Mouse (Mus musculus) CD4-positive, CD25-positive, alpha-beta regulatory T cell, adult 2 months (primary cell): ENCODE results near the gene Vsx2.
A peak's percentile ranks its signal among the peaks of the same experiment; 100 is the strongest.

Experiments
- DNase-seq: peaks from one replicate; pipeline ENCODE4 v3.0.0-alpha.2; 2012; ENCODE audit warnings: low read depth, low spot score

Gene Vsx2

DNA sequence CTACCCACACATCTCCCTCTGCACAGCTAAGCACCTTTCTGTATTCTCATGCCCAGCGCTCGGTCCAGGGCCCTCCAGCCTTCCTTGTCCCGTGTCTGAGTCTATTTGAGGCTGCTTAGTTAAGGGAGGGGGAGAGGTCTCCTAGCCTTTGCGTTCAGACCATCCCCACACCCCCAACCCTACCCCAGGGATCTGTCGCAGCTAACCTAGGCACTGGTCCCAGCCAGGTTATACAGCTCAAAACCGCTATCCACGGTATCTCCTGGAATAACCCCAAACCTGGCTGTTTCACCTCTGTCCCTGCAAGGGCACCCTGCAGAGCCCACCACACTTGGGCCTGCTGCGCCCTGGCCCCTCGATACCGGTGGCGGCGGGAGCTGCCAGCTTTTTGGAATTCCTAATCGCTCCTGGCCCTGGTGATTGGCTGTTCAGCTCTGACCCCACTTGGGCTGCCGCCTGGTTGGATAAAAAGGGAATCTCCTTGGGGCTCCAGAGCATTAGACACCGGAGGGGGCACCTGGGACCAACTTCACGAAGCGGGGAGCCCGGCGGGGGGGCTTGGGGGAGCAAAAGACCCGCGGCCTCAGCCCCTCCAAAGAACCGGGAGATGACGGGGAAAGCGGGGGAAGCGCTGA is at the start of gene Vsx2:
TSS of gene Vsx2 (plus strand) at position 427 of the 635 bp plus-strand sequence.
- DNase-seq = no peak

DNA sequence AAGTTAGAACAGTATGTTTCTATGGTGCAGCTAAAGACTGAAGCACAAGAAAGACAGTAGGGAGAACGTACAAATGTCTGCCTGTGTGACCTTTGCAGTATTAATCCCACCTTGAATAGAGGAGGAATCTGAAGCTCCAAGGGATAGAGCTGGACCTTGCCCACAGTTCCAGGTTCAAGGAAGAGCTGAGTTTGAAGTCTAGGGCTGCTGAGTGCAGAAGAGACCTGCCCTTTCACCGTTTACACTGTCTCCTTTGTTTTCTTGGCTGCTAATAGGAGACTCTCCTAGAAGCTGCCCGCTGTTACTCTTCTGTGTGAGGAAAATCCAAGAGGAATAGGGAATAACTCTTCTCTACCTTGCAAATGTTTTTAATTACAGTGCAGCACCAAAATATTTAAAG is 45.8 kb upstream of the Vsx2 start:
- no peak for DNase-seq

DNA sequence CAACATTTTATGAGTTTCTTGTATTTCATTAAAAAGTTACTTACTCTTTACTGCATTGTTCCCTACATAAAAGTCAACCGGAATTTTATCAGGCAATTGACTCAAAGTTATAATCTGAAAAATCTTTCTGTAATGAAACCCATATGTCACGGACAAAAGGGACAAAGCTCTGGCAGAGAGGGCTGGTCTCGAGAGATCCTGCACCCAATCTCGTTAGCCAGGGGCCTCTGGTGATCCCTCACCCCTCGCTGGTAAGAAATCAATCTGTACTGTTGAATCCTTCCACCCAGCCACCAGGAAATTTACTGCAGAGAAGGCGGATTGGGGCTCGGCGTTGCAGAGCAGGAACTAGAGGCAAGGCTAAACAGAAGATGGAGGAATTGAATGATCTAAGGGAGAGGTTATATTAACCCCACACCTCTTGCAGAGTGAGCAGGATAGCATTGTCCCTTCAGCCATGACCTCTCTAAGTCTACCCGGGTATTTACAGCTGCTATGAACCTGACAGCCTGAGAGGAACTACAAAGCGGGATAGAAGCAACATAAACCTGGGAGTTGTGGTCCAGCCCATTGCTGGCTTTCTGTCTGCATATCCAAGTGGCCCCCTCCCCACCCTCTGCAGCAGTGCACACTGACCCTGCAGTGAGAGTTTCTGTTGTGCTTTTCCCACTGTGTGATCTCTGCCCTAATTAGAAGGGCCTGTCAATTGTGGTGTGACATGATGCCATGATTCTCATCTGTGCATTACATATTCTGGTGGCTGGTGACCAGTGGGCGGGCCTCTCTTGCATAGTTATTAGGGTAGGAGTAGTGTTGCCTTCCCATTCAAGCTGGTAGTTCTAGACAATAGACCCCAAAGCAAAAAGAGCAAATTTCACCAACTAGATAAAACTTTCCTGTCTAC is 45.2 kb upstream of the Vsx2 start:
- no peak for DNase-seq

DNA sequence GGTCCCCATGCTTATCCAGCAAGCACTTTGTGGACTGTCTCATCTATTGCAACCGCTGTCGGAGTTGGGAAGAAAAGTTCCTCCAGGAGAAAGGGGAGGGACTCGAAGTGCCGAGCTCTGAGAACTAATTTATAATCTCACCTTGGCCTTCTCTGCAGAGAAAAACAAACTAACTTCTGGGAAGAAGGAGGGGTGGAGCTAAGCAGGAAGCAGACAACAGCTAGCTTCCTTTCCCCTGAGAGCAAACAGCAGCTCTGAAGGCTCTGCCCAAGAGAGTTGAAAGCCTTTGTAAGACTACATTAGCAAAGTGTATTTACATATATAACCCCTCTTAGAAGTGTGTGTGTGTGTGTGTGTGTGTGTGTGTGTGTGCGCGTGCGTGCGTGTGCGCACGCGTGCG is 44.1 kb upstream of the Vsx2 start:
- peak; percentile 64 for DNase-seq

DNA sequence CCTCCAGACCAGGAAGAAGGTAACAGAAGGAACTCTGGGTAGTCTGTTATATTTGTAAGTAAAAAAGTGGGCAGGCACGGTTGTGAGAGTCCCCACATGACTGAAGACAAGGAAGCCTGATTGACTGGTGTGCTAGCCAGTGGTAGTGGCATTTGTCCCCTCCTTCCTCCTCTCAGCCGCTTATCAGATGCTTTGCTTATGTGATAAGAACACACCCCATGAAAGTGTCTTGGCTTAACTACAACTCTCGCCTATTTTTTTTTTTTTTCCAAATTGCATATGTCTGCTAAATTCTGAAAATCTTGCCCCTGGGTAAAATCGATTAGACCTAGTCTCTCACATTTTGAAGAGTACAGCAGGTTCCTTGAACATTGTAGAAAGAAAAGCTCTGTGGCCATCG is 39.1 kb upstream of the Vsx2 start:
- DNase-seq = no peak

DNA sequence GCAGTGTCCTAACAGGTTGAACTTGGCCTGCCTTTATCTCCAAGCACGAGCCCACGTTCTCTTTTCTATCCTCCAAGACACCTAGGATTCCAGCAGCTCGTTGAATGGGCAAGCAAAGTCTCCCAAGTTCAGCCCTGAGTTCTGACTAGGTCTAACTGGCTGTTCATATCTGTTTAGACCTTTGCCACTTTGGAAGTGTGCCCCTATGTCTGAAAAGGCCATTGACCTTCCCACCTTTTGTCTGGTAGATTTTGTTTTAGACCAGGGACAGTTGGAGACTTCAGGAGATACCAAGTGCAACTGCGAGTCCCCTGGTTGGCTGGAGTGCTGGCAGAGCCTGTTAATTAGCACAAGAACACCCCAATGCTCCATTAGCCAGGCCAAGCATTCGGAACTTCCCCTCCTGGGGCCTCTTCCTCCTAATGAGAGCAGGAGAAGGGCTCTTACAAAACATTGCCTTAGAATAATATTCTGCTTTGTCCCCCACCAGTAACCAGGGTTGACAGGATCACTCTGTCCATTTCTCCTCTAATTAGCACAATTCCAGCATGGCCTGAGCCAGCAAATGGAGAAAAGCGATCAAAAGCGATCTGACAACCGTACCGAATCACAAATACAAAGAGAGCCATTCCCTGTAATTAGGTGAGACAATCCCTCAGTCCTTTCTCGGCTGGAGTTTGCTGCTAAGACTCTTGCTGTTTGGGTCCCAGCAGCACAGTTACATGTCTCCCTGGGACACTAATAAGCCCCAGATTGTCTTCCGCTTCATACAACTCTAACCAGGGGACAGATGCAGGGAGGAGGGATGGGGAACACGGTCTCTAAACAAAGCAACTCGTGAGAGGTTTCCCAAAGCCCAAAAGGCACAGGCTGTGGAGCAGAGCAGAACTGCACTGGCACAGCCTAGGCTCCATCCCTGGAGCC is 37.4 kb upstream of the Vsx2 start:
- no peak for DNase-seq

DNA sequence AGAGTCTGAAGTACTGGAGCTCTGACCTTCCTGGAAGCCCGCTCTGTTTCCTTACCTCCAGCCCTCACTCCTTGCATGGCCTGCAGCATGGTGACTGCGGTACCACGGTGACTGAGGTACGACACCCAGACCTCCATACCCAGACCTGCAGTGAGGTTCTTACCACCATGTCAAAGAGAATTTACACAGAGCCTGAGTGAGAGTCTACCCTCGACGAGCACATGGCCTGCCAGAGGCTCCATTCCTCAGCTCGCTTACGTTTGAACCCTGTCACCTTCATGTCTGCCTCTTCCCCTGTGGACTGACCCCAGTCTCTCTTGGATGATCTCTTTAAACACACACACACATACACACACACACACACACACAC is 36.7 kb upstream of the Vsx2 start:
- DNase-seq = no peak

DNA sequence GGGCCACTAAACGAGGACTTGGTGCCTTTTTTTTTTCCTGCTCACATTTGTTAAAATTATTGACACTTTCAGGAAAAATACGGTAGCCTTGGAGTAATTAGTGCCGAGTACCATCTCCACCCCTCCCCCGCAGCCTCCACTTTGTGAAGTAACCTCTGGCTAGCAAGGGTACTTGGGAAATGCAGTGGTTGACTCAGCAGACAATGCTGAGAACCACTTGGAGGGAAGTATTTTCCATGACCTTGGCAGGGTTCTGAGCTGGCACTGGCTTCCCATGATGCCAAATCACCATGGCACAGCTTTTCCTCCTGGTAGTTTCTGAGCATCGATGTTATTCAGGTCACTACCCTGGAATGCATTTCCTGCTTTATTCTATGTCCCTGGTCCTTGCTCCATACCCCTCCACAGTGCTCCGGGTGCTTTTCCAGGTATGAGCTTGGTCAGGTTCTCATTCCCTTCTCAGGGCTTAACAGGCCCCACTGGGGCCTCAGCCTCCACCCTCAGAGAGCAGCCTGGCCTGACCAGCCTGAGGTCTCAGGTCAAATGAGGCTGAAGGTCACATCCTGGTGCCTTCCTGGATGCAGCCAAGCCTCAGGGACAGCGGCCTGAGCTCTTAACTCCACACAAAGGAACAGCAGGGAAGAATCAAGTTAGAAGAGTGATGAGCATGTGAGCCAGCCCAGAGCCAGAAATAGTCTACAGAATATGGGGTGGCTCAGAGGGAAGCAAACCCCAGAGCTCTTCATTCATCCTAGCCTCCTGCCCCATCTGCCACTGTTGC is 35.7 kb upstream of the Vsx2 start:
- DNase-seq = no peak

DNA sequence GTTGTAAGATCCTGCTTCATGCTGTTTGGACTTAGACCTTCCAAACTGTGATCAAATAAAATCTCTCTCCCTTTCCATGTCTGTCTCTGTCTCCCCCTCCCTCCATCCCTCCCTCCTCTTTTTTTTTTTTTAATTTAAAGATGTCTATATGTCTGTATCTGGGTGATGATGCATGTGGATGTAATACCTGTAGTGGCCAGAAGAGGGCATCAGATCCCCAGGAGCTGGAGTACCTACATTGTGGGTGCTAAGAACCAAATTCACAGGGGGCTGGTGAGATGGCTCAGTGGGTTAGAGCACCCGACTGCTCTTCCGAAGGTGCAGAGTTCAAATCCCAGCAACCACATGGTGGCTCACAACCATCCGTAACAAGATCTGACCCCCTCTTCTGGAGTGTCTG is 30.0 kb upstream of the Vsx2 start:
- peak; percentile 50 for DNase-seq

DNA sequence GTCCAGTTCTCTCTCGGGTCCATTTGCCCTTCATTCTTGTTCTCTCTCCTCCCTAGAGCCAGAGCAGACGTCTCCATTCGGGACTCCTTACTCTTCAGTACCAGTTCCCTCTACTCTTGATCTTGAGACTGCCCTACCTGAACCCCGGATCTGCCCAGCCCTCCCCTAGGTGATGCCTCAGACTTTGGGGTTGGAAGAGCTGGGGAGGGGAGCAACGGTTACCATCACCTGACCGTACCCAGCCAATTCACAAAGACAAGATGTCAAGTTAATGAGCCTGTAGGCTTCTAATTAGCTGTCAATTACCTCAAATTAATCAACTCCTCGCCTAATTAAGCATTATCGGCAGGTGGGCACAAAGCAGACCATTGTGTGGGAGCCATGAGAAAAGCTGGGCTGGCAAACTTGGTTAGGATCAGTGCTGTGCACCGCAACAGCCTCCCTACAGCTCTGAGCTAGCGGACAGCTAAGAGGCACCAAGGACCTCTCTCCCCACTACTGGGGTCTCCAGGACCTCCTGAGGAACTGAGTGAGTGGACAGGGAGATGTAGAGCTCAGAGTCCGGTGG is 28.1 kb upstream of the Vsx2 start:
- DNase-seq = no peak

DNA sequence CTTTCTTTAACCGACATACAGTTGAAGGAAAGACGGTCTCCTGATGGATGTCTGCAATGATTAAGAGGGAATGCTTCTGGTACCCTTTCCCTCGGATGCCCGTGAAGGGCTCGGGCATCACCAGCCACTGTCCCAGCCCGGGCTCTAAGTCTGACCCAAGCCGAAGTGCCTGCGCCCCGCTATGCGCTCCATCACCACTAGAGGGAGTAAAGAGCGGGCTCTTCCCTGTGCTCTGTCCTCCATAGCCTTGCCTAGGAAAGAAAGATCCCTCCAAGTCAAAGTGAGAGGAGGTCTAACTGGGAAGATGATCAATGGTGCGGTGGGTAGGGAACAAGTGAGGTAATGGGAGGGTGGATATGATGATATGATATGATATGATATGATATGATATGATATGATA is 23.5 kb upstream of the Vsx2 start:
- peak; percentile 73 for DNase-seq

DNA sequence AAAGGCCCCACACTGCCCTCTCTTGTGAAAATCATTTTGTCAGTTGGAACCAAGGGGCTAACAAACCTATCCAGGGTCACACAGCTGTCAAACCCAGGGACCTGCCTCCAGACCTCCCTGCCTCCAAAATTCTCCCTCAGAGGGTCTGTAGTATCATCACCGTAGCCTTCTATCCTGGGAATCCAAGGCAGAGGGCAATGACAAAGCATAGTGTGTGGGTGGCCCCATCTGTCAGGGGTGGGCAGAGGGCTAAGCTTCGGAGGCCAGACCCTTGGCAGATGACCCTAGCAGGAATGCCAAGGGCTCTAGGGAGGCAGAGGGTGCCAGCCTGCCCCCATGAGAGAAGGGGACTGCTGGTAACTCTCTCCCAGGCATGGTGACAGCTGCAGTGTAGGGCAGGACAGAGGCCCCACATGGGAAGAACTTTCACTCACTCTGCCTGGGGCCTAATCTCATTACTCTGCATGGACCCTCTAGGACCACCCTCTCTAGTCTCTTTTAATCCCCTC is 22.9 kb upstream of the Vsx2 start:
- DNase-seq = no peak

DNA sequence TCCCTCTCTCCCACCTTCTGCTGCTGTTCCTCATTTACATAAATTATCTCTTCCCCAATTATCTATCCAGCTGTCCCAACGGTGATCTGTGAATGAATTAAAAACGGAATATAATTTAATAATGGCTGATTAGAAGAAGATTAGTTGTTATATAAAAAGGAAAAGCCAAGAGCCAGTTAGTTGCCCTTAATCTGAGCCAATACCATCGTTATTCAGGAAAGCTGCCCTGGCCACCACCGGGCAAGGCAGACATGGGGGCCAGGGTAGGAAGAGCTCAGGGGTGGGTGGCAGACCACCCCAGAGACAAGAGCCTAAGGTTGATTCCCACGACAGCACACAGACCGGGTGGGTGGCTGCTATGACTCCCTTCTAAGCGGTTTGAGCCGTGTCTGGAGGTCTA is 21.3 kb upstream of the Vsx2 start:
- no peak for DNase-seq

DNA sequence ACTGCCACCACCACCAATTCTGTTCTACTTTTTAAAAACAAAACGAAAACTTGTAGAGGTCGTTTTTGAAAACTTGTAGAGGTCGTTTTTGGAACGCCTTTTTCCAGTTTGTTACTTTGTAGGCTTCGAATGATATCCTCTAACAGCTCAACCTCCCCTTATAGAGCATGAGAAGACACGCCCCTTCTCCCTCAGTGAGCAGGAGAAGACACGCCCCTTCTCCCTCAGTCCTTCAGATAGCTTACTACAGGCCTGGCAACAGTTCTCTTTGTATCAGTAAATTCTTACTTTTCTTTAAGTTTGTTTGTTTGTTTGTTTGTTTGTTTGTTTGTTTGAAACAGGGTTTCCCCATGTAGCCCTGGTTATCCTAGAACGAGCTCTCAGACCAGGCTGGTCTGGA is 14.3 kb upstream of the Vsx2 start:
- no peak for DNase-seq

DNA sequence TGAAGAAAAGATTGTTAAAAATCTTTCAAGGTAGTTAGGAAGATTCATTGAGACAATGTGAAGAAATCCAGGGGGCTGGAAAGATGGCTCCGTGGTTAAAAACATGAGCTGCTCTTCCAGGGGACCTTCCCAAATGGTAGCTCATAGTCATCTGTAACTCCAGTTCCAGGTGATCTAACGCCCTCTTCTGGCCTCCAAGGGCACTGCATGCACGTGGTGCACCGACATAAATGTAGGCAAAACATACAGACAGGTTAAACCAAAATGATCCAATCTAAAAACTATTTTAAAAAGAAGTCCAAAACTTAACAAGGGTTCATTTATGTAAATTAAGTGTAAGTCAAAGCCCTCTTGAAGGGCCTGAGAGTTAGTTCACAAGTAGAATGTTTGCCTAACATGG is 7.0 kb upstream of the Vsx2 start:
- DNase-seq = peak; percentile 36

DNA sequence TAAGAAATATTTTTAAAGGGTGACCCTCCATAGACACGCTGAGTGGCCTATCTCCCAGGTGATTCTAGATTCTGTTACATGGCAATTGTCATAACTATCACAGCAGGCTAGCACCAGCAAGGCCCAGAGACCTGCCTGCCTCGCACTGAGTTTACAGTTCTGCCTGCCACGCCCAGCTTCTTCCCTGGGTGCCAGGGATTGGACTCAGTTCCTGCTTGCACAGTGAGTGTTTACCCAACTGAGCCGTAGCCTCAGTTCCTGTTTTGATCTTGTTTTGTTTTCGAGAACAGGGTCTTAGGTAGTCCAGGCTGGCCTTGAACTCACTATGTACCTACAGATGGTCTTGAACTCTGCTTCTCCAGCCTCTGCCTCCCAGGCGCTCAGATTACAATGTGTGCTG is 2.0 kb upstream of the Vsx2 start:
- no peak for DNase-seq

DNA sequence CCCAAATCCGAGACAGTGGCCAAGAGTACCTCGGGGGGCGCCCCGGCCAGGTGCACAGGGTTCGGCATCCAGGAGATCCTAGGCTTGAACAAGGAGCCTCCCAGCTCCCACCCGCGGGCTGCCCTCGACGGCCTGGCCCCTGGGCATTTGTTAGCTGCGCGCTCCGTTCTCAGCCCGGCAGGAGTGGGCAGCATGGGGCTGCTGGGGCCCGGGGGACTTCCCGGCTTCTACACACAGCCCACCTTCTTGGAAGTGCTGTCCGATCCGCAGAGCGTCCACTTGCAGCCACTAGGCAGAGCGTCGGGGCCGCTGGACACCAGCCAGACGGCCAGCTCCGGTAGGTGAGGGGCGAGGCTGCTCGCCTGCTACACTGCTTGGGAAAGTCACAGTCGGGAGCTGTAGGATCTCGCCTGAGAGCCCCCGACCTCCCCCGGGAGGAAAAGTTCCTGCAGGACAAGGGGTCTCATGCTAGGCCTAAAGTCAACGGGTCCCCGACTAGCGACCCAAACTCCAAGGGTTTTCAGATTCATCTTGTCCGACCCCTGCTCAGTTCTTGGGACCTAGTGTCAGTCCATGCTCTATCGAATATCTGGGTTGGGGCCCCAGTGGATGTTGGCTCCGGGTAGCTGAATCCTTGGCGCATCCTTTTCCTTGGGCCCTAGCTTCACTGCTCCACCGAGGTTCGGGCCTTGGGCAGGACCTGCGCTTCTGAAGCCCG is 573 bp downstream of the Vsx2 start:
- DNase-seq = no peak

DNA sequence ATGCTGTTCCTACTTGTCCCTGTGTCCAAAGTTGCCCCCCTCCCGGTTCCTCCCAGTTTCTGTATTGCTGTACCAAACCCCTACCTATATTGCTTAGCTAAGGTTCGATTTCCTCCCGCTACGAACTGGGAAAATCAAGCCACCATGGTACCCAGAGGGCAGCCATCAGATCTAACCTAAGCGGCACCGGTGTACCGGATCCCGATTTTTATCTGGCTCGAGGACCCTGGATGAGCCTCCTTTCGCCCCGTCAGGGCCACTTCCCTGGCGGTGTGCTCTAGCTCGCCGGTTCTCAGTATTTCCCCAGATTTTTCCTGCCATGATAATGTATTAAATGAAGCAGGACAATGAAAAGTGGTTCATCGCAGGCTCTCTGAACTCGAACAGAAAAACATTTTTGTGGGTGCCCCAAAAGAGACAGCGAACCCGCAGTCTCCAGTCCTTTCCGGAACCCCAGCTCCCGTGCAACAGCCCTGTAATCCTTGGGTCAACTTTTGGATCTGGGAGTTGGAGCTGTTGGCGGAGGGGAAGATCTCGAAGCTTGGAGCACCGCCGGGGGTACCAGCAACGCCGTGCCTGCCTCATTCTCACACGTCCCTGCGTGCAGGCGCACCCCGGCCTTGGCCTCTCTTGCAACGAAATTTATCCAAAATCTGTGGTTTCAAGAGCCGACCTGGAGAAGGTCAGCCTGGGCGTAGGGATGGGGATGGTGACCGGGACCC is 1.3 kb downstream of the Vsx2 start:
- no peak for DNase-seq
